Mouse (Mus musculus): Measurements from ENCODE around the gene Ezh1.

DNA sequence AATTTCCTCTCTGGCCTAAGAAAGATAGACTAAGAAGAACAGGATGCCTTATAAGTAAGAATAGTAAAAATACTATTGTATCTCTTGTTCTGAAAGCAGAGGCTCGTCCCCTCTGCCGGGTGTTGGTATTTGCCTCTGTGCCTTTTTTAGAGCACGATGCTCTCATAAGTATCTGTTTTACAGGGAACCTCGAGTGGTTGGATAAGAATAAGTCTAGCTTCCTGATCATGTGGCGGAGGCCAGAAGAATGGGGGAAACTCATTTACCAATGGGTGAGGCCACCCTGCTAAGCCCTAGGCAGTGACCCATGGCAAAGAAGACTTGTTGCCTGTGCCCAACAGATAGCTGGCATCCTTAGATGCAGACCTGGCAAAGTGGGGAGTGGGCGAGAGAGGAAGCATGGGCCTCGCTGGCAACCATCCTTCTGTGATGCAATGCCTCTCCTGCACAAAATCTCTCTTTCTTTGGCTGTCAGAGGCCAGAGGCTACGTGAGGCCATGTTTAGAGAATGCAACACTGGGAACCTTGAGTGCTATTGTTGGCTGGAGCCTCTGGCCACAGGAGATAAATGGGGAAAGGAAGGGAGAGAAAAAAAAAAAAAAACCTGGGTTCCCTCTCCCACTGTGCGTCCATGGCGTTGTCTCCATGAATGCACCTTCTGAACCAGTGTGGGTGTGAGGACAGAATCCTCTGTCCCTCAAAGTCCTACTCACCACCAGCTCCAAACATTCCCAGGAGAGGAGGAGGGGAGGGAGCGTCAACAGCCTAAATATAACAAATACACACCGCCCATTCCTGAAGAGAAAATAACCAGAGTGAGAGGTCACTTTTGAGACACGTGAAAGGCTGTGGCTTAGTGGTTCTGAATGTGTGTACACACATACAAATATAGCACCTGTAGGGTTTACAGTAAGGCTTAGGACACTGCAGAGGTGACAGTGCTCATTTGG lies 29.8 kb upstream of the Ezh1 start:
- TF ChIP-seq POLR2A (IDR thresholded peaks at IDR 0.05; ENCODE audit: low read depth, low read length) (no peak), CTCF (IDR thresholded peaks at IDR 0.05; ENCODE audit: borderline replicate concordance, insufficient read depth, low read length) (no peak)
